Mouse (Mus musculus) kidney, adult 2 months (tissue): Measurements from ENCODE around the gene Hoxc11.

ENCODE experiments used
- CTCF ChIP-seq: fragments of 200-500 bp; conservative IDR thresholded peaks from 2 replicates; pipeline ENCODE4 v1.5.1; 2011; ENCODE audit warnings: low read depth, mild to moderate bottlenecking, control low read depth, low read length, moderate library complexity, mixed read lengths; ENCODE audit not compliant: insufficient read depth, insufficient read length
- POLR2A ChIP-seq: fragments of 200-500 bp; IDR thresholded peaks from one replicate; pipeline ENCODE4 v1.6.1; 2011; ENCODE audit warnings: low read depth, low read length, control low read depth

GRCm38 (mm10) chr15:102998608-102999182, 44.5 kb downstream of the Hoxc11 start:
- no peak for TF ChIP-seq CTCF
- TF ChIP-seq POLR2A, result no peak
